Mouse (Mus musculus) heart, postnatal 25 days (tissue): ENCODE data around the gene Olfm2. TPM values are rescaled to one million over a fixed set of nuclear protein-coding genes. Genes with fewer than 3 reads are reported as not detected.

Experiments
- DNase-seq: peaks from one replicate; pipeline ENCODE4 v3.0.0; 2022; ENCODE audit warnings: low spot score
- intact Hi-C: fragments of 180-260 bp; cut with DNase I; formaldehyde crosslinking; loops from one replicate; pipeline ENCODE4 v1.15.1; 2025
- total RNA-seq, 2 experiments: library from RNA; stranded (reverse); gene quantifications; 2 replicates each; pipeline ENCODE4 v1.2.3; 2021

Olfm2 gene
- total RNA-seq, 2 experiments from 2014 or later: 0.18 TPM; not detected in 1

DNA sequence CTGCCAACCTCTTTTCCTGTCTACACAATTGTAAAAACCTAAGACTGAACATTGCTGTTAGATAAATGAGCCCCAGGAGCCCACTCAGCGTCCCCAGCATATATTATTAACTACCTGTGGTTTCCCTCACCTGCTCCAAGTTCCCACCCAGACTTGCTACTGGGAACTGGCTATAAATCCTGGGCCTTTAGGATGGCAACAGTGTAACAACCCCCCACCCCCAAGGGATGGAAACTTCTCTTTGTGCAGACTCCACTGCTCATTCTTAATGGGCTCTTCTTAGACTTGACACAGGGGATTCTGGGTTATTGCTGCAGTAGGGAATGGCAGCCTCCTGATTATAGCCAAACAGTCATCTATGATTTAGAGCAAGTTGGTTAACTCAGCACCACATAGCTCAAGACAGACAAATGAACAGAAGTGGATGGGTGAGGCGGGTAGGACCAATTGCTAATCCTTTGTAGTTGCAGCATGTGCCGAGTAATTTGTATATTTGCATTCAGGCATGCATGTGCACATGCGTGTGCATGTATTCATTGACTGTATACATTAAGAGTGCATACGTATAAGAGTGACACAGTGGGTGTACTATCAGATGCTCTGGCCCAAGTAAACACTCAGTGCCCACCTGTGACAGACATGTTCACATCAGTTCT lies 81.0 kb downstream of the Olfm2 start:
- intact Hi-C loops: loop anchor here (2.0 to 5.0 kb wide), 2 partner anchors 64 to 167 kb away; no protein-coding TSS in a partner anchor

DNA sequence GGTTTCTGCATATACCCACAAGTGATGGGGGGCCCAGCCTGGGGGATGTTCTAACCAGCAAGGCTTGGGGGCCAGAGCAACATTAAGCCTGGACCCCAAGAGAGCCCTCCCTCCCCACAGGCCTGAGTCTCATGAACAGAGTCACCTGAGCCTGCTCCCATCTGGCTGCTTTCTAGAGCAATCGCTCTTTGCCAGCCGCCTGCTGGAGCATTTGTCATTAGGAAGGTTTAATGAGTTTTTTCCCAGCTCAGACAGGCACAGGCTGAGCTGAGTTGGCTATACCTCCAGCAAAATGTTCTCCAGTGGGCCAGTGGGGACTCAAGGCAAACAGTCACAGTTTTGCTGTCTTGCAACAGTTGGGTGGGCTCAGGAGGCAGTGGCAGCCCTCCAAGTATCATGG lies 81.8 kb downstream of the Olfm2 start:
- DNase-seq: no peak
- intact Hi-C loops: loop anchor here (2.0 to 5.0 kb wide), 2 partner anchors 64 to 168 kb away; no protein-coding TSS in a partner anchor

More for the DNA sequence above, 81.0 kb downstream of the Olfm2 start:
- no peak for DNase-seq

DNA sequence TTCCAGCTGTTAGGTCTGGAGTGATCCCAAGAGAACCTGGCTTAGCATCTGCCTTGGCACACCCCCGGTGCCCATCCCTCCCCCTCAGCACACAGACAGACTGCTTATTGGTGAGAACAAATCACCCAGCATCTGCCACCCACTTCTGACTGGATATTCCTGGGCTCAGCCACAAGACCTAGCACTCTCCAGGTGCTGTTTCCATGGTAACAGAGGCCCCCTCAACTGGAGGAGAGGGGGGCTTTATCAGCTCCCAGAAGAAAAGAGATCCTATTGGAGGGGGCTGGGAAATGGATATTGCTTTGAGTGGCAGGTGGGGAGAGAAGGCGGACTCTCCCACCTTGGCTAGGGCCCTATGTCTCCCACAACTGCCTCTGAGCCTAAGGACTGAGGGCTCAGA lies 82.2 kb downstream of the Olfm2 start:
- intact Hi-C loops: loop anchor here (2.0 to 5.0 kb wide), 2 partner anchors 65 to 168 kb away; no protein-coding TSS in a partner anchor
- no peak for DNase-seq

DNA sequence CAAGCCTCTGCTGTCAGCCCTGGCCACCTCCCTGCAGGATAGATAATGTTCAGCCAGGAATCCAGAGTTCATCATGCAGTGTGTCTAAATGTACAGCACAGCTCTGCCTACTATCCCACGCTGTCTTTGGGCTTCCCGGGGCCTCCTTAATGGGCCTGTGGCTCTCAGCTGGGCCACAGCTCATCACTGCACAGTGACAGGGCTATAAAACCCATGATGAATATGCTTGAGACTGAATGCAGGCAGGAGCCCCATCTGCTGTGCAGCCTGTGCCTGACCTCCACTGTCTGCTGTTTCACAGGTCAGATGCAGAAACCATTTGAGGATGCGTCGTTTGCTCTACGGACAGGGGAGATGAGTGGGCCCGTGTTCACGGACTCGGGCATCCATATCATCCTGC lies 83.3 kb downstream of the Olfm2 start:
- DNase-seq: no peak
- intact Hi-C loops: loop anchor here (5.0 kb wide), 1 partner anchor 169 kb away; no protein-coding TSS in a partner anchor

DNA sequence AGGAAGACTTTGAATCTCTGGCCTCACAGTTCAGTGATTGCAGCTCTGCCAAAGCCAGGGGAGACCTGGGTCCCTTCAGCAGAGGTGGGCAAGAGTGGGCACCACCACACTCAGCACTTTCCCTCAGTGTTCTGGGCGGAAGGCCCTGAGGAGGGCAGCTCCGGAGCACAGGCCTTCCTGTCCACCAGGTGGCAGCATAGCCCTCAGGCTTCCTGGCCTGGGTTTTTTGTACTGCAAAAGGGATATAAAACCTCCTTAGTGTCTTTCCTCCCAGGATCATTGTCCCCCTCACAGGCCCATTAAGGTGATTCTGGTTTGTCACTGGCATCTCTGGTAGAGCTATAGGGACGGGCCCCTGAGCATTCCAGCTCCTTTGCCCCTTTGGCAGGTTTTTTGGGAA lies 83.8 kb downstream of the Olfm2 start:
- no peak for DNase-seq
- intact Hi-C loops: loop anchor here (5.0 kb wide), 1 partner anchor 170 kb away; no protein-coding TSS in a partner anchor

DNA sequence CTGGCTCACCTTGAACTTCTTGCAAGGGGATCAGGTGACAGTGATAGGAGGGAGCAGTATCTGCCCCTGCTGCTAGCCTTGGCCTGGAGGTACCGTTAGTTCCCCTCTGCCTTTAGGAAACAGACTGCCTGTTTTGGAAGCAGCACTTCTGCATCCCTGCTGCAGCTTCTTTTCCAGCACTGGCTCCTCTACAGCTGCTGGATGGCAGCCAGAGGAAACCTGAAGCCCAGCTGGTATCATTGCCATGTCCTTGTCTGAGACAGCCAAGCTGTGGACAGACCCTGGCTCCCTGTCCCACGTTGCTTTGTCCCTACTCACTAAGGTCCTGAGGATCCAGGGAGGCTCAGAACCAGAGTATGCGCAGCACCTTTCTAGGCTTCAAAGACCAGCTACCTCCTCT lies 88.6 kb downstream of the Olfm2 start:
- intact Hi-C loops: no loop called here
- DNase-seq: no peak

DNA sequence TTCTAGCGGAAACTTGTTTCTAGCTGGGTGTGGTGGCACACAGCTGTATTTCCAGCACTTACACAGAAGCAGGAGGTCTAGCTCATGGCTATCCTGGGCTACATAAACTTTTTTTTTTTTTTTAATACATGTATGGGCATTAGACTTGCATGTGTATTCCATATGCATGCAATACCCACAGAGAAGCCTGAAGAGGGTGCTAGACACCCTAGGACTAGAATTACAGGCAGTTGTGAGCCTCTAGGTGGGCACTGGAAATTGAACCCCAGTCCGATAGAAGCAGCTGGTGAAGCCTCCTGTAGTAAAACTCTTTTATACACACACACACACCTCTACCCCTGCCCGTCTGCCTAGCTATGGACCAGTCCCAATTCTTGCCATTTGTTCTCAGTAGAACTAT lies 92.3 kb downstream of the Olfm2 start:
- intact Hi-C loops: loop anchor here (5.0 kb wide), 1 partner anchor 187 kb away; no protein-coding TSS in a partner anchor
- DNase-seq: no peak

DNA sequence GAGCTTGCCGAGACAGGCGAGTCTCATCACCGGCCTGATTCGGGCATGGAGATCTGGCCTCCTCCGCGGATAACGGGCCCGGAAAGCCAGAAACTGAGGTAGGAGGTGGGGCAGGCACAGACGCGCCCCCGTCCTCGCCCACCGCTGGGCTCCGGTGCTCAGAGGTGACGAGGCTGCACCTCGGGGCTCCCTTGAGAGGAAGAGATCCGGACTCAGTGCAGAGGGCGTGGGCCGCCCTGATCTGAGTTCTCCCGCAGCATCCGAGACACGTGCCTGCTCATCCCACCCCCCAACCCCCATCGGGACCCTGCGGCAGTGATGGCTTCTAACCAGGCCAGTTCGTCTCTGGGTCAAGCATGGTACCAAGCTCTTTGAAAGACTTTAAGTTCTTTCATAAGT lies 93.9 kb downstream of the Olfm2 start:
- DNase-seq: no peak
- intact Hi-C loops: loop anchor here (5.0 kb wide), 1 partner anchor 185 kb away; no protein-coding TSS in a partner anchor

DNA sequence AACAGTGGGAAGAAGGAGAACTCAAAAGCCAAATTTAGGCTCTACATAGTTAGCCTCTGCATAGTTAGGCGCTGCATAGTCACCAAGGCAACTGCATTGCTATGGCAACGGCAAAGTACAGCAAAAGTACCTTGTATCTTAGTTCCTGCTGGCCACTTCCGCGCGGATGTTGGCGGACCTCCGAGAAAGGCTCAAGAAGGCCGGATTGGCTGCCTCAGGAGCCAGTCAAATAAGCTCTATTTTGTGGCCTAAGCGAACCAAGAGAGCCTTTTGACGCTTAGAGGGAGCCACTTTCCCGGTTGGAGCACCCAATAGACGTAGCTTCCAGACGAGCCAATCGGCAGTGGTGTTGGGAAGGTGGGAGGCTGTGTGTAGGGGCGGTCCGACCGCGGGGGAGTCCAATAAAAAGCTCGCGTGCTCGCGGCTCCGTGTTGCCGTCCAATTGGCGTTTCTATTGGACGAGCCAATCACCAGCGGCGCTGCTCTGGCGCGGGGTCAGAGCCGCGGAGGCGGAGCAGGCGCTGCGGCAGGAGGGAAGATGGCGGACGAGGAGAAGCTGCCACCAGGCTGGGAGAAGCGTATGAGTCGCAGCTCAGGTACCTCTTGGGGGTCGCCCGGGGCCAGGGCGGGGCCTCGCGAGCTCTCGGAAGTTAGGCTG lies 94.4 kb downstream of the Olfm2 start, which contains the start of gene Pin1:
Gene Pin1, plus strand, starts transcription at position 494 of the 658 bp plus-strand sequence.
- DNase-seq: peak; percentile 99
- intact Hi-C loops: loop anchor here (5.0 kb wide), 1 partner anchor 184 kb away; no protein-coding TSS in a partner anchor

DNA sequence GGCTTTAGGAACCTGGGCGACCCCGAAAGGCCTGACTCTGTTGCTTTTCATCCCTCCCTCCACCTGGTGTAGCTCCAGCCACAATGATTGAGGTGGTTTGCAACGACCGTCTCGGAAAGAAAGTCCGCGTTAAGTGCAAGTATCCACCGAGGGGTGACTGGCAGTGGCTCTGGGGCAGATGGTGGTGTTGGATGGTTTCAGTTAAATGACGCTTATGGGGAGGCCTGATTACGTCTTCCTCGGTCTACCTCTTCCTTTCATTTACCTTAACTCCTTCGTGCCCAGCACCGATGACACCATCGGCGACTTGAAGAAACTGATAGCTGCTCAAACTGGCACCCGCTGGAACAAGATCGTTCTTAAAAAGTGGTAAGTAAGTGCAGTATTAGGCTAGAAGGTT lies 101.0 kb downstream of the Olfm2 start:
- intact Hi-C loops: no loop called here
- DNase-seq: no peak

DNA sequence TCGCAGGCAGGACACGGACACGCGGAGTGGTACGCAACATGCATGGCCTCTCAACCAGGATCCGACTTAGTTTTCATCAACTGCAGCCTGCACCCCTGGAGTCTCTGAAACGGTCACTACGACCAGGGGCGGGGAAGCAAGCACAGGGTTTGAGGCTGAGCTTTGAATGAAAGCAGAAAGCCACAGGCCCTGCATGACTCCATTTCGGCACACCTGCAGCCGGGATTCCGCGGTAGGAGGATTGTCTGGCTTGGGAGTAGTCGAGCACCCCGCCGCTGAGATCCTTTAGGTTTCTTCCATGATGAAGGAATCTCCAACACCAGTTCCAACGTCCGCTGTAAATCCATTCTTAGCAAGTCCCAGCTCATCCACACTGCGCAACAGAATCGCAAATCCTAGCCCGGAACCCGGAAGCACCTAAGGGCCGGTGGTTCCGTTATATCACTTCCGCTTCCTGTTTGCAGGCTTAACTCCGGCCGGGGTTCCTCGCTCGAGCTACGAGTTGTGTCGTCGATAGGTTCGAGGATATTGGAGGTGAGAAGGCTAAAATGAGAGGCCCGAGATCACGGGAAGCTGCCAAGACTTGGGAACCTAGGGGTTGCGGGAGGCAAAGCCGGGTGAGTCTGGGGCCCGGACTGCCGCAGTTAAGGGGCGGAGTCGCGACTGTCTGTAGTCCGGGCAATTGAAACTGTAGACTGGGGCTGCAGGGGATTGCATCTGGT lies 101.6 kb downstream of the Olfm2 start, which contains the start of gene Fbxl12:
Gene Fbxl12, minus strand, starts transcription at position 408 of the 722 bp plus-strand sequence.
- intact Hi-C loops: no loop called here
- peak; percentile 62 for DNase-seq

DNA sequence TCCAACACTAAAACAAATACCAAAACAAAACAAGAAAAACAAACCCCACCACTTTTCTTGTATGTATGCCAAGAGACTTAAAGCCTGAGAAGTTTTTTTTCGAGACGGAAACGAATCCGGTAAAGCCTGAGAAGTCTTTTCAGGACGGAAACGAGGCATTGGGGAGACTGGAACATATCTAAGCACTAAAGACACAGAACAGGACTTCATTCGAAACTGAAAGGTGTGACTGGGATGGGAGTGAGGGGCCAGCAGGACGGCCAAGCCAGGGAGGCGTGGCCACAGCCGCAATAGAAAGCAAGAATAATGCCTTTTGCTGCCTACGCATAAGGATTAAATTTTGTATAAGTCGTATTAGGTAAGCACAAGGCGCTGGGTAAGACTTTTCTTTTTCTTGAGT lies 102.4 kb downstream of the Olfm2 start:
- no peak for DNase-seq
- intact Hi-C loops: no loop called here

DNA sequence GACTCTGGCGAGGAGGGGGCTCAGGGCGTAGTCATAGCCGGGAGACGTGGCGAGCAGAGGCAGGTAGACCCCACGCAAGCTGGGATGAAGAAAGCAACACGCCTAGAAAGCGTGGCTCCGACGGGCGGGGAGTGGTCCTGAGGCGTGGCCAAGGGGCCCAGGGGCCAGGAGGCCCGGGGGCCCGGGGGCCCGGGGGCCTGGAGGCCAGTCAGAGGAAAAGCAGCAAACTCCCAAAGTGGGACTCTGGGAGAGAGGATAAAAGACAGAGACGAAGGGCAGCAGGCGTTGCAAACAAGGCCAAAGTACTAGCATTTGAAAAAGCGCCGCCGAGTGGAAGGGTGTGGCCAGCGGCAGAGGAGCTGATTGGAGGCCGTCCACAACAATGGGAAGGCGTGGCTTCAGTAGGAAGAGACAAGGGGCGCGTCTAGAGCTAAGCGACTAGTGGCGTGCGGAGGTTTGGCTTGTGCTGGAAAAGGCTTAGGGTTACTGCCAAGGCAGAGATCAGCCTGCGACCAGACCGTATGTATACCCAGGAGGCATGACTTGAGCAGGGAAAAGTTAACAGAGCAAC lies 103.2 kb downstream of the Olfm2 start:
- intact Hi-C loops: no loop called here
- DNase-seq: peak; percentile 77

DNA sequence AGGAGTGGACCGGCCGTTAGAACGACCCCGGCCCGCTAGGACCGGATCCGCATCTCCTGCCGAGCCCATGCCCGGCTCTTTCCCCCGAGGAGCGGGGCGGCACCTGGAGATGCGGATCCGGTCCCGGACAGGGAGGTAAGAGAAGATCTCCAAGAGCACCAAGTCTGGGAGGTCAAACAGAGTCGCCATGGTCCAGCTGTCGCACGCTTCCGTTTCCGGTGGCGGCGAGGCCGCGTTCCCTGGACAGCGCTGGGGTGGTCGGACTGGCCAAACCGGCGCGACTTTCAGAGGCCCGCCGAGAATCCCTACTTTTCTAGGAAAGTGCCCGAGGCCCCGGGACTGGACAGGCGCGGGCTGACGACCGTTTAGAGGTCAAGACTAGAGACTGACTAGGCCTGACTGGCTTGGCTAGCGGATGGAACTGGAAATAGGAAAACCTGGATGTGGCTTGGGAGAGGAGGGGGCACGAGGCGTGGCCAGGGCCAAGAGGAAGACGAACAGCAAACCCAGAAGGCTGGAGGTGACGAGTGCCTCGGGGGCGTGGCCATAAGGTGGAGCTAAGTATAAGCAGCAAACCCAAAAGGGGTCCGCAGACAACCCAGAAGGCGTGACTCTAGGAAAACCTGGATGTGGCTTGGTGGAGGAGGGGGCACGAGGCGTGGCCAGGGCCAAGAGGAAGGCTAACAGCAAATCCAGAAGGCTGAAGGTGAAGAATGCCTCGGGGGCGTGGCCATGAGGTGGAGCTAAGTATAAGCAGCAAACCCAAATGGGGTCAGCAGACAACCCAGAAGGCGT lies 103.9 kb downstream of the Olfm2 start, which contains the start of gene Ubl5:
Gene Ubl5, plus strand, starts transcription at position 778 of the 795 bp plus-strand sequence.
- intact Hi-C loops: no loop called here
- peak; percentile 38 for DNase-seq

DNA sequence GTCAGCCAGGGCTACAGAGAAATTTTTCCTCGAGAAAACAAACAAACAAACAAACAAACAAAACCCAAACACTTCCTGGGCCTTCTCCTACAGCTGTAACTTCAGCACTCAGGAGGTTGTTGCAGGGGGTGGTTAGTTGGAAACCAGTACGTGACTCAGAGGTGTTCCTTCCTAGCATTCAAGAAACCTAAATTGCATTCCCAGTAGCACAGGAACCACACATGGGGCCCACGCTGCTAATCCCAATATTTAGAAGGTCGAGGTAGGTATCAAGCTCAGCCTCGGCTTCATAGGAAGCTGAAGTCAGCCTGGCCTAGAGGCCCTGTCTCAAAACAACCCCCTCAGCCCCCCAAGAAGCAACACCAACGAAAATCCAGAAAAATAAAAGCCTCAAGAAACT lies 104.6 kb downstream of the Olfm2 start:
- intact Hi-C loops: no loop called here
- DNase-seq: no peak

DNA sequence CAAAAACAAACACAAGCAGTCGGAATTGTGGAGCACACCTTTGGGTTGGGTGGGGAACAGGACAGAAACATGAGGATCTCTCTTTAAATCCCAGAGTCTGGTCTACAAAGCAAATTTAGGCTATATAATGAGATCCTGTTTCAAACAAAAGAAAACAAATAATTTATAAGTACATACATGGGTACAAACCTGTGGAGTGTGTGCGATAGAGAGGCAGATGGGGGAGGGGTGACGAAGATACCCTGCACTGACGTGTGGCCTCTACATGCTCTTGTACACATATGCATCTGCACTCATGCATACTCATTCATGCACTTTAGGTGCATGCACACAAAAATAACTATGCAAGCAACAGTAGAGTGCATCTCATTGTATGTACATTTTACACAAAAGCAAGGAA lies 106.7 kb downstream of the Olfm2 start:
- DNase-seq: no peak
- intact Hi-C loops: no loop called here

DNA sequence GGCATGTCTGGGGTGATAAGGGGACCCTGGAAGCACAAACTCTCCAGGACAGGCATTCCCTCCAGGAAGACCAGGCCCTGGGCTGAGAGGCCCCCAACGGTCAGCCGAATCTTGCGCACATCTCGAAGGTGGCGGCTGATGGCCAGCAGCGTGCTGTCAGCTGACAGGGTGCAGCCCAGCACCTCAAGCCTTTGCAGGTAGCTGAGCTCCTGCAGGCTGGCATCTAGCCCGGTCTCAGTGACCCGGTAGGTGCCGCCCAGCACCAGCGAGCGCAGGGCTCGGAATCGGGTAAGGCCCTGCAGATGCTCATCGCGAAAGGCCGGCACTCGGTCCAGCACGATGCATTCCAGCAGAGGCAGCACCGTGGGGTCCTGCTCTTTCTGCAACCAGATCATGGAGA lies 107.6 kb downstream of the Olfm2 start:
- no peak for DNase-seq
- intact Hi-C loops: no loop called here

DNA sequence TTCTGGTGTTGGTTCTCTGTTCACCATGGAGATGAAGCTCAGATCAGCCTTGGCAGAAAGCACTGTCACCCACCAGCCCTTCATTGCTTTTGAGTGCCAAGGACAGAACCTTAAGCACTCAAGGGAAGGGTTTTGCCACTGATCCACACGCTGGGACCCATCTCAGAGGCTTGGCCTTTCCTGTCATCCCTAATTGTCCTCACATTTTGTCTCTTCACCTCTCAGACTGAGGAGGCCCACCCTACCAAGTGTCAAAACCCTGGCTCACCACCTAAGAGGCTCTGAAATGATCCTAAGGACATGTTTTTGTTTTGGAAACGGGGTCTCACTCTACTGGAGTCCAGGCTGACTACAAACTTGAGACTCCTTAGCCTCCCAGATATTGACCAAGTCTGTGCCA lies 109.4 kb downstream of the Olfm2 start:
- intact Hi-C loops: no loop called here
- DNase-seq: no peak

DNA sequence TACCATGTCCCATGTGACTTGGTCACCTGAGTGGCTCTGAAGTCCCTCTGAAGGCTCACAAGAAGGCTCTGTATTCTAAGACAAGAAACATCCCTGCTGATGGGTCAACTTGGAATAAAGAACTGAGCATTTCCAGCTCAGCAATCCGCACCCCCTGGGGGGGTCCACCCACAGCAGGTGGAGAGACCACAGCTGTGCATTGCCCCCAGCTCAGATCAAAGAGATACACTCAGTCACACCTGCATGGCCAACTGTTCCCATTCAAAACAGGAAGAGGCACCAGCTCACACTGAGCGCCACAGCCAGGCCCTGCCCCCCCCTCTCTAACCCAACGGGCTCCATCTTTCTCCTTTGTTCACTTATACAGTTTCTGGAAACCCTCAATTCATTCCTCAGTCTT lies 109.9 kb downstream of the Olfm2 start:
- intact Hi-C loops: no loop called here
- DNase-seq: no peak
